Mouse (Mus musculus): ENCODE measurements around the gene Rps25. TPM values are rescaled to one million over a fixed set of nuclear protein-coding genes. Genes with fewer than 3 reads are reported as not detected.

Rps25 gene
- polyA plus RNA-seq, 1 experiment, result 559 TPM

GRCm38 (mm10) chr9:44450387-44450786, 43.4 kb downstream of the Rps25 start:
- no peaks in the 10 kb centered on the region for H3K4me1 ChIP-seq (ENCODE audit: control insufficient read depth, insufficient read depth, low read length)
- no peak overlapping the region for H3K4me3 ChIP-seq (ENCODE audit: insufficient read depth, low read length)
- no peak for TF ChIP-seq POLR2A (IDR thresholded peaks at IDR 0.05; ENCODE audit: extremely low read depth, insufficient read depth, low read length)
- no peak for TF ChIP-seq CTCF (IDR thresholded peaks at IDR 0.05; ENCODE audit: extremely low read depth, insufficient read depth, low read length)
- no peak overlapping the region for H3K27ac ChIP-seq (ENCODE audit: insufficient read depth, low read length)

GRCm38 (mm10) chr9:44454132-44454890, 47.4 kb downstream of the Rps25 start:
- peaks cover 2% of the 10 kb centered on the region; the same call in 1 of the 2 replicates for H3K4me1 ChIP-seq (ENCODE audit: control insufficient read depth, insufficient read depth, low read length)
- TF ChIP-seq POLR2A (IDR thresholded peaks at IDR 0.05; ENCODE audit: extremely low read depth, insufficient read depth, low read length), result no peak
- peak; percentile 94 for TF ChIP-seq CTCF (IDR thresholded peaks at IDR 0.05; ENCODE audit: extremely low read depth, insufficient read depth, low read length)
- no peak overlapping the region for H3K27ac ChIP-seq (ENCODE audit: insufficient read depth, low read length)
- no peak overlapping the region for H3K4me3 ChIP-seq (ENCODE audit: insufficient read depth, low read length)

GRCm38 (mm10) chr9:44454891-44455220, 47.9 kb downstream of the Rps25 start, which contains the start of gene Upk2:
Gene Upk2 (minus strand): TSS chr9:44454976.
- H3K4me3 ChIP-seq (ENCODE audit: insufficient read depth, low read length), result no peak within 1 kb of the TSS
- no peak within 1 kb of the TSS for H3K27ac ChIP-seq (ENCODE audit: insufficient read depth, low read length)
- TF ChIP-seq POLR2A (IDR thresholded peaks at IDR 0.05; ENCODE audit: extremely low read depth, insufficient read depth, low read length) (no peak), CTCF (IDR thresholded peaks at IDR 0.05; ENCODE audit: extremely low read depth, insufficient read depth, low read length) (peak; percentile 43)
- H3K4me1 ChIP-seq (ENCODE audit: control insufficient read depth, insufficient read depth, low read length), result peaks cover 2% of the 10 kb centered on the region; the same call in 1 of the 2 replicates

DNA sequence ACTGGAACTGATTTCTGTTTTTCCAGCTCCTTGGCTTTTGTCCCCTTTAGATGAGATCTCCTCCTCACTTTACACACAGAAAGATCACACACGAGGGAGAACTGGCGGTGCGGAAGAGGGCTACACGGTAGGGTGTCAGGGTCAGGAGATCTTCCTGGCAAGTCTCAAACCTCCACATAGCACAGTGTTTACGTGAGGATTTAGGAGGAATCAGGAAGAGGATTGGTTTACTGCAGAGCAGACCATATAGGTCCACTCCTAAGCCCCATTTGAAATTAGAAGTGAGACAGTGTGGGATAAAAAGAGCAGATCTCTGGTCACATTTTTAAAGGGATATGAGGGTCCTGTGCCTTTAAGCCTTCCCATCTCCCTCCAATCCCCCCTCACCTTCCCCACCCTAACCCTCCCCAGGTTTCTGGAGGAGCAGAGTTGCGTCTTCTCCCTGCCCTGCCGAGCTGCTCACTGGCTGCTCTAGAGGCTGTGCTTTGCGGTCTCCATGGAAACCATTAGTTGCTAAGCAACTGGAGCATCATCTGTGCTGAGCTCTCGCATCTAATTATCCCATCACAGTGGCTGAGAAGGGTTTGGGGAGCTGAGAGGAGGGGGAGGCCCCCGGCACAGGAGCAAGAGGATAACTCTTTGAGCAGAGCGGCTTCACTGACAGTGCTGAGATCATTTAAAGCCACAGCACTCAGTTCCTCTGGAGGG, 50.2 kb downstream of the Rps25 start:
- TF ChIP-seq CTCF (IDR thresholded peaks at IDR 0.05; ENCODE audit: extremely low read depth, insufficient read depth, low read length) (no peak), POLR2A (IDR thresholded peaks at IDR 0.05; ENCODE audit: extremely low read depth, insufficient read depth, low read length) (peak; percentile 97)
- H3K27ac ChIP-seq (ENCODE audit: insufficient read depth, low read length), result peak overlapping the region; percentile 74
- peaks cover 2% of the 10 kb centered on the region; the same call in 1 of the 2 replicates for H3K4me1 ChIP-seq (ENCODE audit: control insufficient read depth, insufficient read depth, low read length)
- peak overlapping the region; percentile 17 for H3K4me3 ChIP-seq (ENCODE audit: insufficient read depth, low read length)

Other genes starting within 250 kb of the Rps25 start
- gene Cbl, start 173.1 kb upstream of the Rps25 start, polyA plus RNA-seq (2012; rRNA removed), result 18.2 and 22.8 TPM in 2 replicates
- gene Ccdc153, start 166.5 kb upstream of the Rps25 start, polyA plus RNA-seq (2012; rRNA removed), result 1.8 and 4.9 TPM in 2 replicates
- gene Pdzd3, start 155.7 kb upstream of the Rps25 start, polyA plus RNA-seq (2012; rRNA removed), result 0.40 and 0.71 TPM in 2 replicates
- 7.0 and 8.0 TPM in 2 replicates for gene Nlrx1, start 138.5 kb upstream of the Rps25 start, polyA plus RNA-seq (2012; rRNA removed)
- 86.3 and 91.1 TPM in 2 replicates for gene Abcg4, start 118.5 kb upstream of the Rps25 start, polyA plus RNA-seq (2012; rRNA removed)
- 27.6 and 33.6 TPM in 2 replicates for gene Hinfp, start 101.5 kb upstream of the Rps25 start, polyA plus RNA-seq (2012; rRNA removed)
- gene C2cd2l, start 86.9 kb upstream of the Rps25 start, polyA plus RNA-seq (2012; rRNA removed), result 203 and 213 TPM in 2 replicates
- 18.0 and 19.3 TPM in 2 replicates for gene Dpagt1, start 81.1 kb upstream of the Rps25 start, polyA plus RNA-seq (2012; rRNA removed)
- 64.8 and 68.3 TPM in 2 replicates for gene H2afx, start 72.4 kb upstream of the Rps25 start, polyA plus RNA-seq (2012; rRNA removed)
- 30.5 and 31.2 TPM in 2 replicates for gene Hmbs, start 62.9 kb upstream of the Rps25 start, polyA plus RNA-seq (2012; rRNA removed)
- gene Vps11, start 45.5 kb upstream of the Rps25 start, polyA plus RNA-seq (2012; rRNA removed), result 42.2 and 43.2 TPM in 2 replicates
- gene Hyou1, start 27.6 kb upstream of the Rps25 start, polyA plus RNA-seq (2012; rRNA removed), result 55.4 and 56.7 TPM in 2 replicates
- gene Slc37a4, start 10.3 kb upstream of the Rps25 start, polyA plus RNA-seq (2012; rRNA removed), result 49.9 and 58.8 TPM in 2 replicates
- gene Trappc4, start 461 bp downstream of the Rps25 start, polyA plus RNA-seq (2012; rRNA removed), result 83.8 and 88.1 TPM in 2 replicates
- gene Ccdc84, start 11.4 kb downstream of the Rps25 start, polyA plus RNA-seq (2012; rRNA removed), result 46.7 and 48.0 TPM in 2 replicates
- 0.04 TPM in 1 of 2 replicates, not detected in the other for gene Foxr1, start 34.0 kb downstream of the Rps25 start, polyA plus RNA-seq (2012; rRNA removed)
- gene Upk2, start 47.8 kb downstream of the Rps25 start, polyA plus RNA-seq (2012; rRNA removed), result 0.11 TPM in 1 of 2 replicates, not detected in the other
- 13.8 and 14.6 TPM in 2 replicates for gene Bcl9l, start 75.7 kb downstream of the Rps25 start, polyA plus RNA-seq (2012; rRNA removed)
- 0.06 TPM in 1 of 2 replicates, not detected in the other for gene Cxcr5, start 154.7 kb downstream of the Rps25 start, polyA plus RNA-seq (2012; rRNA removed)
- gene Ddx6, start 197.8 kb downstream of the Rps25 start, polyA plus RNA-seq (2012; rRNA removed), result 35.0 and 35.1 TPM in 2 replicates